Mouse (Mus musculus) cortical plate, adult 2 months (tissue): Measurements from ENCODE around the gene Mafg. TPM values are rescaled to one million over a fixed set of nuclear protein-coding genes. Genes with fewer than 3 reads are reported as not detected.

Source experiments
- H3K27ac ChIP-seq: fragments of 200-500 bp; 2 replicates; pipeline ENCODE4 v1.5.1; 2012; ENCODE audit warnings: low read length, control low read depth, inconsistent platforms; ENCODE audit not compliant: insufficient read depth
- H3K4me1 ChIP-seq: fragments of 200-500 bp; 2 replicates; pipeline ENCODE4 v1.6.1; 2011; ENCODE audit warnings: low read length; ENCODE audit not compliant: control insufficient read depth, insufficient read depth
- H3K4me3 ChIP-seq: fragments of 200-500 bp; 2 replicates; pipeline ENCODE4 v1.5.1; 2011; ENCODE audit warnings: mild to moderate bottlenecking, low read length, control low read depth; ENCODE audit not compliant: insufficient read depth
- CTCF ChIP-seq: fragments of 200-500 bp; IDR thresholded peaks from 2 replicates; pipeline ENCODE4 v1.5.1; 2011; ENCODE audit warnings: mild to moderate bottlenecking, control low read depth, low read length; ENCODE audit not compliant: insufficient read depth; ENCODE audit errors: extremely low read depth
- POLR2A ChIP-seq: fragments of 200-500 bp; IDR thresholded peaks from 2 replicates; pipeline ENCODE4 v1.6.1; 2011; ENCODE audit warnings: mild to moderate bottlenecking, low read length, control low read depth; ENCODE audit not compliant: insufficient read depth; ENCODE audit errors: extremely low read depth
- polyA plus RNA-seq: library from polyadenylated mRNA; depleted of rRNA; stranded (reverse); fragments of >200 nt; gene quantifications from 2 replicates; pipeline ENCODE4 v1.2.3, GENCODE M21; 2012

Gene Mafg
- polyA plus RNA-seq, 1 experiment = 83.7 TPM

DNA sequence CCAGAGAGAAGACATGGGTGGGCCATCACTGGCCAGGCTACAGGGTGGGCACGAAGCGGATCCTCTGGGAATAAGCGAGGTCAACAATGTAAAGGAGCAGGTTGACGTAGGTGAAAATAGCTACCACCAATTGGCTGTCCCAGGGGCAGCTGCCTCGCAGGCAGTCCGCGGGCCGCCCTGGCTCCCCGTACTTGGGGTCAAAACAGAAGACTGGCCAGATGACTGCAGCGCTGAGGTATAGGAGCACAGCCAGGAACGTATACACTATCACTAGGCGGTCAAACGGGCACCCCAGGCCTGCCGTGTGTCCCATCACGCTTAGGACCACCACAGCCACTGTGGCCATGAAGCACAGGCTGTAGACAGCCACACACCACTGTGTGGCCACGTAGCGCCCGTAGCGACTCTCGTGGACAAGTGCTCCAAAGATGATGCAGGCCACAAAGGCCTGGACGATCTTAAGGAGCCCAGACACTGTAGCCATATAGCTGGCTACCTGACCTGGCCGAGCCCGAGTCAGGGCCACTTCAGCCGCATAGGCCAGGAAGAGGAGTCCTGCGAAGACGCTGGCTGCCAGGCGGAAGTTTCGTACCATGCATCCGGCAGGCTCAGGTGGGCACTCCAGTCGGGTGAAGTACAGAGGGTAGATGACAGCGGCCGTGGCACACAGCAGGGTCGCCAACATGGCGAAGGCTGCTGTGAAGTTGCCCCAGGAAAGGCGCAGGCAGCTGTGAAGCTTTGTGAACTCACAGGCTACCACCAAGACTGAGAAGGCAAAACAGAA lies 13.8 kb upstream of the Mafg start:
- H3K27ac ChIP-seq = peak overlapping the region; percentile 82; the same call in 1 of the 2 replicates
- no peaks in the 10 kb centered on the region for H3K4me1 ChIP-seq
- peak overlapping the region; percentile 78 for H3K4me3 ChIP-seq
- TF ChIP-seq POLR2A = no peak
- TF ChIP-seq CTCF = no peak

DNA sequence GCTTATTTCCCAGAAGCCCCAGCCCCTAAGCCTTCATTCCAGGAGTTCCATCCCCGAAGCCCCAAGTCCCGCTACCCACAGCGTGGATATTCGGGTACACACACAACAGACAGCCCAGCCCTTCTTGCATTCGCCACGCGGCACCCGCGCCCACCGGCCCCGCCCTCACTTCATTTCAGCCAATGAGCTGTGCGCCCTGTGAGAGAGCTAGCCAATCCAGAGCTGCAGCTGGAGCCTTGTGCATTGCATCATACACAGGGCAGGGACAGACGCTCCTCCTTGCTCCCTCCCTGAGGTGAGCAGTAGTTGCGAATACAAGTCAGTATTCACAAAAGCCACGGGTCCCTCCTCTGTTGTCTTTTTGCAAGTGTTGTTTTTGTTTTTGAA lies 10.2 kb upstream of the Mafg start, which contains the start of gene Pycr1:
Gene Pycr1, minus strand, starts transcription at position 169 of the 387 bp plus-strand sequence.
- Histone ChIP-seq H3K27ac (no peak within 1 kb of the TSS), H3K4me1 (no peaks in the 10 kb centered on the region), H3K4me3 (peak within 1 kb of the TSS; percentile 34)
- TF ChIP-seq POLR2A (peak; percentile 49; the same call in 1 of the 2 replicates), CTCF (no peak)

DNA sequence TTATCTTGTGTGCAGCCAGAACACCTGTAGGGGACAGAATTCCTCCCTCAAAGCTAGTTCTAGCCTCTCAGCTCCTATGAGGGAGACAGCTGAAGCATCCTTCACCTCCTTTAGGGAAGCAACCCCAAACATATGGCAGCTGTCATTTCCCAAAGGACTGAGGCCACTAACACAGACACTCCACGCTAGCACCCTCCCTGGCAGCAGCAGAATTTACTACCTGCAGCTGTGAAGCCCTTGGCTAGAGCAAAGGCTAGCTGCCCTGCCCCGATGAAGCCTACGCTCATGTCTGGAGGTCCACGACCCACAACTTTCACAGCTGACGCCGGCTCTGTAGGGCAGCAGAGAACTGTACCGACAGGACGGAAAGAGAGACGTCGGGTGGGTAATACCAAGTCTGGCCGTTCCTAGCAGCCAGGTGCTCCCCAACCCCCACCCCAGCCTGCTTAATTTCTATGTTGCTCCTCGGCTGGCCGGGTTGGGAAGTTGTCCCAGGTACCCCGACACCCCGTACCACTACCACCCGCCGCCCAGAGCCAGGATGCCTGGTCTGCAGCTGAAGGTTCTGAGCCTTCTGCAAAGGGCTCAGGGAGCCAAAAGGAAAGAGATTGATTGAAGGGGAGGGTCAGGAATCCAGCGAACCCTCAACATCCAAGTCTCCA lies 9.7 kb upstream of the Mafg start:
- H3K4me3 ChIP-seq = peak overlapping the region; percentile 34
- H3K4me1 ChIP-seq = no peaks in the 10 kb centered on the region
- TF ChIP-seq CTCF (no peak), POLR2A (no peak)
- no peak overlapping the region for H3K27ac ChIP-seq

DNA sequence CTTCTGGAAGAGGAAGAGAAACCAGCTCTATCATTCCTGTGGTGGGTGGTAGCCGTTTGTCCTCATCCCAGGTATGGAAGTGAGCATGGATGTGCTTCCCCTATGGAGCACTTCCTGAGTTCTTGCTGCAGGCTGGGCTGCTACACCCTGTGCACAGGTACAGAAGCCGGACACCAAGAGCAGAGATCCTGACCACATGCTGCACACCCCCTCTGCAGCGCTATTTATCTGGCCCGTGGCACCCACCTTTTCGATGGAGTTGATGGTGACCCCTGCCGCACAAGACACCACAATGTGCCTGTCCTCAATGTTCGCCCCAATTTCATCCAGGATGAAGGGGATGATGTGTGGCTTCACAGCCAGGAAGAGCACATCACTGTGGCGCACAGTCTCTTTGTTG lies 8.5 kb upstream of the Mafg start:
- H3K4me3 ChIP-seq = no peak overlapping the region
- H3K4me1 ChIP-seq = no peaks in the 10 kb centered on the region
- no peak for TF ChIP-seq POLR2A
- TF ChIP-seq CTCF = no peak

DNA sequence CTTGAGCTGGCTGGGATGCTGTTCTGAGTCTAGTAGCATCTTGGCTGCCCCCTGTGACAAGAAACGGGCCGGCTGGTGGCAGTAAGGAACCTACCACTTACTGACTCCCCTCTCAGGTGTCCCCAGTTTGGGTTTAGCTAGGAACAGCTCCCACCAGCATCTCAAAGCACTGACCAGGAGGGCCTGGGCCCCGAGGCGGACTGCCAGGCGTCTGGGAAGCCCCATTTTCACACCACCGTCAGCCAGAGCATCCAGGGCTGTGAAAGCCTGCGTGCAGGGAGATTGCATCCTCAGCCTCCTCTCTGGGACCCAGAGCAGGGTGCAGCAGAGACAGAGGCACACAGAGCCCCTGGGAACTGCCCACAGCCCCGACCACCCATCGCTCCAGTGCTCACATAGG lies 7.9 kb upstream of the Mafg start:
- H3K4me3 ChIP-seq = no peak overlapping the region
- TF ChIP-seq CTCF (no peak), POLR2A (no peak)
- H3K4me1 ChIP-seq = no peaks in the 10 kb centered on the region
- no peak overlapping the region for H3K27ac ChIP-seq

More for the DNA sequence above, 8.5 kb upstream of the Mafg start:
- H3K27ac ChIP-seq = no peak overlapping the region

DNA sequence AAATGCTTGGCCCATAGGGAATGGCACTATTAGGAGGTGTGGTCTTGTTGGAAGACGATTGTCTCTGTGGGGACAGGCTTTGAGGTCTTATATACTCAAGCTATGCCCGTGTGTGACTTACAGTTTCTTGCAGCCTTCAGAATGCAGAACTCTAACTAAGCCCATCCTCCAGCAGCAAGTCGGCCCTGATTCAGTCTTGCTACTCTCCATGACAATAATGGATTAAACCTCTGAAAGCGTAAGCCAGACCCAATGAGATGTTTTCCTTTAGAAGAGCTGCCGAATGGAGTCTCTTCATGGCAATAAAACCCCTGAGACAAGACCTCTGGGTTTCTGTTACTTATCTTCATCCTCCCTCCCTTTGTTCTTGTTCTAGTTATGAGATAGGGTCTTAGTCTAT lies 1.4 kb upstream of the Mafg start:
- no peak overlapping the region for H3K4me3 ChIP-seq
- TF ChIP-seq CTCF (no peak), POLR2A (no peak)
- peaks cover 13% of the 10 kb centered on the region for H3K4me1 ChIP-seq
- no peak overlapping the region for H3K27ac ChIP-seq

DNA sequence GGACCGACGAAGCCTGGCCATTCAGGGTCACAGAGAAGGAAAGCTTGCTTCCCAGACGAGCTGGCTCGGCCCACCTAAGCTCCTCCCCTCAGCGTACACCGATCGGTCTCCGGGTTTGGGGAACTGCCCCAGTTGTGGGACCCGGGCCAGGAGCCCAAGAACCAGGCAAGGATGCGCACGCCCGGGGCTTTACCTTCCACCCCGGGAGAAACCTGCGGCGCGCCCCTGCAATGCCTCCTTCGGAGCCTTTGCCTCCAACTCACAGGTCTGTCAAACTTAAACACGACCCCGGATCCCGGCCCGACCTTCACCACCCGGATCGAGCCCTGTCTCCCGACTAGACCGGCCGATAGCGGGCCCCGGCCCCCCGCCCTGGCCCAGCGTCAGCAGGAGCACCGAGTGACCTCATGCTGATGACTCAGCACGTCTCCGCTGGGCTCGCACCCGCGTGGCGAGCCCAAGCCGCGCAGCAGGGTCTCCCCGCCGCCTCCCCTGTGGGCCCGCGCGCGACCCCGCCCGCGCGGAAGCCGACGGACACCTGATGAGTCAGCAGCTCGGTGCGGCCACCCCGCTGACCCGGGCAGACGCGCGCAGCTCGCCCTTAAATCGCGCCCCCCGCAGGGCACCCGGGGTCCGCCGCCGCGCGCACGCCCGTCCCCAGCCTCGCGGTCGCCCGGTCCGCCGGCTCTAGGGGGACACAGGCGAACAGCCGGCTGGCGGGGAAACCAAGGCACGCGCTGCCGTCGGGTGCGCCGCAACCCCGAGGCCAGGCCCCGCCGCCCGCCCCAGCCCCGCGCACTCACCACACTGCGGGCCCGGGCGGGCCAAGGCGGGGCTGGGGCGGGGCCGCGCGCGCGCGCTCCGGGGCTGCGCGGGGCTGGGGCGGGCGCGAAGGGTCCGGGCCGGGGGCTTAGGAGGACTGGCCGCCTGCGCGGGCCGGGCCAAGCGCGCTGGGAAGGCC lies 561 bp downstream of the Mafg start:
- Histone ChIP-seq H3K4me1 (peaks cover 13% of the 10 kb centered on the region), H3K27ac (peak overlapping the region; percentile 76), H3K4me3 (peak overlapping the region; percentile 67)
- no peak for TF ChIP-seq POLR2A
- no peak for TF ChIP-seq CTCF

DNA sequence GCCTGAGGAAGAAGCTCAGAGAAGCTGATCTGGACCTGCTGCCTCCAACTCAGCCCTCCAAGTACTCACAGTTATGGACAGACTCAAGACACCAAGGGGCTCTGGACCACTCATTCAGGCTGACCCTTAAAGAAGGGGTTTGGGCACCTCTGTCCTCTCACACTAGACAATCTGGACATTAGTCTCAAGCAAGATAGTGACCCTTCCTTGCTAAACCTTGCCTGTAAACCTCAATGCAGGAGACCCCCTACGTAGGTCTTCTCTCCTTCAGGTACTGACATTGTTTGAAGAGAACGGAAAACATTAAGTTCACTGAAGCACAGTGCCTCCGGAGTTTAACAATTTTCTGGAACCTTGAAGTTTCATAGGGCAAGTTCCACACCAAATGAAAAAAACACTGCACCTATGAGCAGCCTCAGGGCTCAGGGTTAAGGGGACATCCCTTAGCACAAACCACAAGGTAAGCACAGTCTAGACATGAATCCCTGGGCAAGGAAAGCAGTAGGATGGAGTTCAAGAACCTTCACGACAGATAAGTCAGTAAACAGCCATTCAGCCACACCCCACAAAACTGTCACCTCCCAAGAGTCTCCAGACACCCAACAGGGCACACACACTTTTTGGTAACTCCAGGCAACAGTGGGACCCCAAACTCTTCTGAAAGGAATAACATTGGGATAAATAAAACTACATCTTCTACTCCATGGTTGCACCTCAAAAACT lies 1.5 kb downstream of the Mafg start:
- H3K4me1 ChIP-seq = peaks cover 13% of the 10 kb centered on the region
- H3K4me3 ChIP-seq = peak overlapping the region; percentile 67
- no peak overlapping the region for H3K27ac ChIP-seq
- TF ChIP-seq CTCF = no peak
- no peak for TF ChIP-seq POLR2A
